Mouse (Mus musculus) spleen, postnatal 10 days (tissue): ENCODE measurements around the gene Ivd.
A peak's percentile ranks its signal among the peaks of the same experiment; 100 is the strongest.

Source experiments
- DNase-seq, 2 experiments: peaks; one replicate each; pipeline ENCODE4 v3.0.0; 2021 to 2022; ENCODE audit warnings: low spot score in 2 of 2

Ivd gene

GRCm38 (mm10) chr2:118907781-118908180, 46.0 kb downstream of the Ivd start:
- DNase-seq: no peak

- DNase-seq: no peak
Measured at GRCm38 (mm10) chr2:118909151-118909550, 47.4 kb downstream of the Ivd start.

- DNase-seq: no peak
Measured at GRCm38 (mm10) chr2:118910605-118911278, 49.0 kb downstream of the Ivd start.

GRCm38 (mm10) chr2:118912706-118913105, 51.0 kb downstream of the Ivd start:
- no peak for DNase-seq

GRCm38 (mm10) chr2:118913551-118914276, 52.0 kb downstream of the Ivd start:
- no peak for DNase-seq

- DNase-seq: no peak
Measured at GRCm38 (mm10) chr2:118914685-118915084, 52.9 kb downstream of the Ivd start.

- no peak for DNase-seq
Measured at GRCm38 (mm10) chr2:118916436-118916835, 54.7 kb downstream of the Ivd start.

- no peak for DNase-seq
Measured at GRCm38 (mm10) chr2:118918543-118918942, 56.8 kb downstream of the Ivd start.

GRCm38 (mm10) chr2:118920428-118920827, 58.7 kb downstream of the Ivd start:
- DNase-seq: no peak

- no peak for DNase-seq
Measured at GRCm38 (mm10) chr2:118925952-118926351, 64.2 kb downstream of the Ivd start.

GRCm38 (mm10) chr2:118926361-118926997, 64.7 kb downstream of the Ivd start, which contains the start of gene Chst14:
TSS of gene Chst14 (plus strand) at chr2:118926496.
- peak; percentile 63 to 78 for DNase-seq

GRCm38 (mm10) chr2:118926998-118927739, 65.4 kb downstream of the Ivd start:
- no peak for DNase-seq
